In the genomic region with DNA sequence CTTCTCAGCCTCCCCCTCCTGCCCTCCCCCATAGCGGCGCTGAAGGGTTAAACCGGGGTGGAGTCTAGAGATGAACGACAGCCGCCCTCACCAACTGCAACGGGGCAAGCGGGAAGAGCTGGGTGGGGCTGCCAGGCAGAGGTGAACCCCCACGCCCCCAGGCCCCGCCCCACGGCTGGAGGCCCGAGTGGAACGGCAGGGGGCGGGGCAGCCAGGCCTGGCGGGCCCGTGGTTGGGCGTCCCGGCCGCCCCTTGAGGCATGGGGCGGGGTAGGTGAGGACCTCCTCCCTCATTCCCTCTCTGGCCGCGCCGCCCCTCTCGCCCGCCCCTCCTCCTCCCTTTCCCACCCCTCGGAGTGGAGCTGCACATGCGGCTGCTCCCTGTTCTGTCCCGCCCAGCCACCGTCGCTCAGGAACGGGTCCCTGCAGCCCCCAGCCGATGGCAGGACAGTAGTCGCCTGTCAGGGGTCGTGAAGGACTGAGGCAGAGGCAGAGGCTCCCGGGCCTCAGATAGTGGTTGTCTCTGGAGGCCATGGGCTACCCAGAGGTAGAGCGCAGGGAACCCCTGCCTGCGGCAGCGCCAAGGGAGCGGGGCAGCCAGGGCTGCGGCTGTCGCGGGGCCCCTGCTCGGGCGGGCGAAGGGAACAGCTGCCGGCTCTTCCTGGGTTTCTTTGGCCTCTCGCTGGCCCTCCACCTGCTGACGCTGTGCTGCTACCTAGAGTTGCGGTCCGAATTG, we compare ENCODE assay signal across 8 mouse cellular contexts. TPM values are rescaled to one million over a fixed set of nuclear protein-coding genes. Genes with fewer than 3 reads are reported as not detected.
A peak's percentile ranks its signal among the peaks of the same experiment; 100 is the strongest.
DNase-seq lines count a peak whose midpoint lies in the region; ATAC-seq lines count a peak whose summit lies in the region.

A gene (plus strand): TSS at position 357 of the 735 bp plus-strand sequence.

- DNase-seq in adrenal gland, postnatal 14 days = peak; percentile 95
- peak; percentile 93 for DNase-seq in embryo, embryonic 11 days
- peak; percentile 91 for DNase-seq in gastrocnemius, postnatal 14 days
- DNase-seq in induced T-regulatory cell, adult 2 months (ENCODE audit: low read depth) = peak; percentile 8
- peak; percentile 72 to 91 for DNase-seq in left cerebral cortex, postnatal 10 days (ENCODE audit: extremely low spot score in 1 of 2, low spot score in 2 of 2)
- DNase-seq in right cerebral cortex, postnatal 36 days (ENCODE audit: low spot score in 2 of 2) = peak; percentile 61 to 67
- DNase-seq in urinary bladder, postnatal 36 days (ENCODE audit: low spot score in 2 of 2) = peak; percentile 62 to 82

- intact Hi-C loops in gastrocnemius, postnatal 14 days (cut with DNase I; ENCODE audit: low total_unique reads) = loop anchor here (10.0 kb wide), 1 partner anchor 111 kb away; no protein-coding TSS in a partner anchor
- intact Hi-C loops in left cerebral cortex, postnatal 10 days (cut with DNase I) = loop anchor here (10.0 kb wide), 1 partner anchor 151 kb away; a partner anchor contains a TSS

- ATAC-seq in megakaryocyte progenitor cell, adult 5-6 weeks (replicated peaks; ENCODE audit: poor library complexity) = peak; percentile 89

RNA-seq across cellular contexts. Expression of the gene that starts here (rescaled TPM):
- 7.5 and 9.9 TPM in 2 replicates for total RNA-seq in adrenal gland, postnatal 14 days (2021)
- 1 to 10 TPM; 4.8 to 7.9 TPM for total RNA-seq in gastrocnemius, postnatal 14 days (2021)
- 1 to 10 TPM; 7.8 to 8.5 TPM for total RNA-seq in left cerebral cortex, postnatal 10 days (2021)
- total RNA-seq in megakaryocyte progenitor cell, adult 5-6 weeks (2015) = 0.27 and 0.37 TPM in 2 replicates
- total RNA-seq in megakaryocyte progenitor cell, adult 5-6 weeks (2017) = 0.51 and 0.71 TPM in 2 replicates

Comparison
In these comparisons a context has a peak if more than half of its experiments do, and no peak if none do; other contexts are left out.
1. Peak in every context shown above with its lines: DNase-seq and ATAC-seq.
2. Peak in ATAC-seq in megakaryocyte progenitor cell, adult 5-6 weeks; RNA of the gene not detected or under 1 TPM.
3. DNase-seq: peak in every context shown above with its lines; median percentile 95 in adrenal gland, postnatal 14 days; 93 in embryo, embryonic 11 days; 91 in gastrocnemius, postnatal 14 days; 82 in left cerebral cortex, postnatal 10 days; 72 in urinary bladder, postnatal 36 days; 64 in right cerebral cortex, postnatal 36 days; 8 in induced T-regulatory cell, adult 2 months.